Mouse (Mus musculus): ENCODE measurements around the gene Rpl38. TPM values are rescaled to one million over a fixed set of nuclear protein-coding genes. Genes with fewer than 3 reads are reported as not detected.

The Rpl38 gene
- polyA plus RNA-seq, 2 experiments: 926 to 1,654 TPM

- Histone ChIP-seq H3K9me3 (ENCODE audit: control insufficient read depth, low read length) (no peaks in the 10 kb centered on the region), H3K27me3 (ENCODE audit: control insufficient read depth, insufficient read depth, low read length) (peaks cover 7% of the 10 kb centered on the region), H3K36me3 (replicated peaks; ENCODE audit: control insufficient read depth, insufficient read depth, low read depth) (no peaks in the 10 kb centered on the region), H3K4me3 (ENCODE audit: insufficient read depth in 1 of 2, low read depth in 2 of 2, low read length in 2 of 2) (no peak overlapping the region), H3K27ac (no peak overlapping the region), H3K4me1 (replicated peaks; ENCODE audit: control insufficient read depth in 2 of 2, insufficient read depth in 2 of 2, low read length in 1 of 2) (no peaks in the 10 kb centered on the region), H3K4me2 (ENCODE audit: low read depth) (no peak overlapping the region), H3K9ac (replicated peaks) (no peak overlapping the region)
- DNase-seq (ENCODE audit: low read depth in 3 of 3, low spot score in 3 of 3): no peak
- WGBS (ENCODE audit: insufficient replicate concordance): 33% methylated on average over 2 of the region's 2 CpGs
- no peak for ATAC-seq (ENCODE audit: insufficient read depth)
- no peak for TF ChIP-seq EP300 (IDR thresholded peaks at IDR 0.05; ENCODE audit: low read depth)
- TF ChIP-seq CTCF (IDR thresholded peaks at IDR 0.05; ENCODE audit: low read depth): 0 out of 2 replicates have a peak, but pooled peaks have one; percentile 6
Measured at GRCm38 (mm10) chr11:114644122-114644521, 24.2 kb upstream of the Rpl38 start.

GRCm38 (mm10) chr11:114649510-114649909 lies 18.8 kb upstream of the Rpl38 start:
- no peaks in the 10 kb centered on the region for H3K4me1 ChIP-seq (replicated peaks; ENCODE audit: control insufficient read depth in 2 of 2, insufficient read depth in 2 of 2, low read length in 1 of 2)
- no peak overlapping the region for H3K9ac ChIP-seq (replicated peaks)
- H3K27ac ChIP-seq: no peak overlapping the region
- no peaks in the 10 kb centered on the region for H3K9me3 ChIP-seq (ENCODE audit: control insufficient read depth, low read length)
- DNase-seq (ENCODE audit: low read depth in 3 of 3, low spot score in 3 of 3) (no peak), ATAC-seq (ENCODE audit: insufficient read depth) (no peak)
- 35% methylated on average over 4 of the region's 4 CpGs for WGBS (ENCODE audit: insufficient replicate concordance)
- H3K36me3 ChIP-seq (replicated peaks; ENCODE audit: control insufficient read depth, insufficient read depth, low read depth): no peaks in the 10 kb centered on the region
- H3K27me3 ChIP-seq (ENCODE audit: control insufficient read depth, insufficient read depth, low read length): no peaks in the 10 kb centered on the region; the same call in 1 of the 2 replicates
- no peak overlapping the region for H3K4me2 ChIP-seq (ENCODE audit: low read depth)
- no peak overlapping the region for H3K4me3 ChIP-seq (ENCODE audit: insufficient read depth in 1 of 2, low read depth in 2 of 2, low read length in 2 of 2)
- no peak for TF ChIP-seq EP300 (IDR thresholded peaks at IDR 0.05; ENCODE audit: low read depth)
- peak; percentile 56 for TF ChIP-seq CTCF (IDR thresholded peaks at IDR 0.05; ENCODE audit: low read depth)

- WGBS (ENCODE audit: insufficient replicate concordance): 5% methylated on average over 16 of the region's 16 CpGs
- Histone ChIP-seq H3K9me3 (ENCODE audit: control insufficient read depth, low read length) (no peaks in the 10 kb centered on the region), H3K36me3 (replicated peaks; ENCODE audit: control insufficient read depth, insufficient read depth, low read depth) (no peaks in the 10 kb centered on the region), H3K4me1 (replicated peaks; ENCODE audit: control insufficient read depth in 2 of 2, insufficient read depth in 2 of 2, low read length in 1 of 2) (no peaks in the 10 kb centered on the region), H3K9ac (replicated peaks) (no peak overlapping the region), H3K4me2 (ENCODE audit: low read depth) (no peak overlapping the region), H3K27me3 (ENCODE audit: control insufficient read depth, insufficient read depth, low read length) (no peaks in the 10 kb centered on the region; the same call in 1 of the 2 replicates), H3K27ac (no peak overlapping the region), H3K4me3 (ENCODE audit: insufficient read depth in 1 of 2, low read depth in 2 of 2, low read length in 2 of 2) (no peak overlapping the region)
- TF ChIP-seq CTCF (IDR thresholded peaks at IDR 0.05; ENCODE audit: low read depth) (no peak), EP300 (IDR thresholded peaks at IDR 0.05; ENCODE audit: low read depth) (no peak)
- DNase-seq (ENCODE audit: low read depth in 3 of 3, low spot score in 3 of 3) (no peak), ATAC-seq (ENCODE audit: insufficient read depth) (no peak)
Measured at GRCm38 (mm10) chr11:114652531-114652930, 15.8 kb upstream of the Rpl38 start.

- Histone ChIP-seq H3K9ac (replicated peaks) (no peak overlapping the region), H3K4me3 (ENCODE audit: insufficient read depth in 1 of 2, low read depth in 2 of 2, low read length in 2 of 2) (no peak overlapping the region), H3K36me3 (replicated peaks; ENCODE audit: control insufficient read depth, insufficient read depth, low read depth) (no peaks in the 10 kb centered on the region), H3K27ac (no peak overlapping the region), H3K4me1 (replicated peaks; ENCODE audit: control insufficient read depth in 2 of 2, insufficient read depth in 2 of 2, low read length in 1 of 2) (no peaks in the 10 kb centered on the region), H3K27me3 (ENCODE audit: control insufficient read depth, insufficient read depth, low read length) (no peaks in the 10 kb centered on the region; the same call in 1 of the 2 replicates), H3K4me2 (ENCODE audit: low read depth) (no peak overlapping the region), H3K9me3 (ENCODE audit: control insufficient read depth, low read length) (no peaks in the 10 kb centered on the region)
- TF ChIP-seq EP300 (IDR thresholded peaks at IDR 0.05; ENCODE audit: low read depth): no peak
- TF ChIP-seq CTCF (IDR thresholded peaks at IDR 0.05; ENCODE audit: low read depth): no peak
- DNase-seq (ENCODE audit: low read depth in 3 of 3, low spot score in 3 of 3) (no peak), ATAC-seq (ENCODE audit: insufficient read depth) (no peak)
- 11% methylated on average over 6 of the region's 6 CpGs for WGBS (ENCODE audit: insufficient replicate concordance)
Measured at GRCm38 (mm10) chr11:114653664-114654063, 14.7 kb upstream of the Rpl38 start.

- no peaks in the 10 kb centered on the region for H3K4me1 ChIP-seq (replicated peaks; ENCODE audit: control insufficient read depth in 2 of 2, insufficient read depth in 2 of 2, low read length in 1 of 2)
- no peak overlapping the region for H3K27ac ChIP-seq
- no peak for DNase-seq (ENCODE audit: low read depth in 3 of 3, low spot score in 3 of 3)
- no peak overlapping the region for H3K9ac ChIP-seq (replicated peaks)
- no peak for ATAC-seq (ENCODE audit: insufficient read depth)
- no peaks in the 10 kb centered on the region for H3K9me3 ChIP-seq (ENCODE audit: control insufficient read depth, low read length)
- no peaks in the 10 kb centered on the region; the same call in 1 of the 2 replicates for H3K27me3 ChIP-seq (ENCODE audit: control insufficient read depth, insufficient read depth, low read length)
- no peaks in the 10 kb centered on the region for H3K36me3 ChIP-seq (replicated peaks; ENCODE audit: control insufficient read depth, insufficient read depth, low read depth)
- TF ChIP-seq CTCF (IDR thresholded peaks at IDR 0.05; ENCODE audit: low read depth) (peak; percentile 30; the same call in 1 of the 2 replicates), EP300 (IDR thresholded peaks at IDR 0.05; ENCODE audit: low read depth) (no peak)
- no peak overlapping the region for H3K4me3 ChIP-seq (ENCODE audit: insufficient read depth in 1 of 2, low read depth in 2 of 2, low read length in 2 of 2)
- 18% methylated on average over 5 of the region's 5 CpGs for WGBS (ENCODE audit: insufficient replicate concordance)
- H3K4me2 ChIP-seq (ENCODE audit: low read depth): no peak overlapping the region
Measured at GRCm38 (mm10) chr11:114654552-114654951, 13.8 kb upstream of the Rpl38 start.
